Mouse (Mus musculus): ENCODE data around the gene Zpr1. TPM values are rescaled to one million over a fixed set of nuclear protein-coding genes. Genes with fewer than 3 reads are reported as not detected.

Gene Zpr1
- total and polyA plus RNA-seq, 3 experiments = 35.7 to 52.0 (median 43.0) TPM

DNA sequence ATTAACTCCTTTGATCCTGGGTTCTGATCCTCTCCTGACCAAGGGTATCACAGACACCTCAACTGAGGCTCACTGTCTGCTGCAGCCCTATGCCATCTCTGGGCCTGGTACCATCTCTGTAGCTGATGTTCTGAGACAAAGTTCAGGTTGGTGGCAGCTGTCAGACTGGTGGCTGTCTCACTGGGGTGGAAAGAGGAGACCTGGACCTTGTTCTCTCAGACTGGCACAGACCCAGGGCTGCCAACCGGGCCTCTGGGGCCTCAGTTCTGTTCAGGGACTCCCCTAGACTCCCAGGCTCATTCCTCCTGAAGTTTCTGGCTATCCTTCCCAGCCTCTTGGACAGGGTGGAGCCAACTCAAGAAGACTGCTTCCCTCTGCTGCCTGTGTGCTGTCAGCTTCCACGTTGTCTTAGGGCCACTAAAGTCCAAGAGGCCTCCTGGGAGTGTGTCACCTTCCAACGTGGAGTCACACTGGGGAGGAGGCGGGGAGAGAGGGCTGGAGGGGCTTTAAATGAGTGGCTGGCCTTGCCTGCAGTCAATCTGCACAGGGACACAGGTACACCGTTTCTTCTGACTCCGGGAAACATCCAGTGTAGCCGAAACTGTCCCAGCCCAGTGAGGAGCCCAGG, 32.2 kb upstream of the Zpr1 start, which contains the start of gene Apoa4:
Apoa4 (plus strand) TSS at position 171 of the 628 bp plus-strand sequence.
- no peaks in the 10 kb centered on the region for H3K36me3 ChIP-seq (replicated peaks)
- no peaks in the 10 kb centered on the region for H3K9me3 ChIP-seq (replicated peaks)
- ATAC-seq (ENCODE audit: extremely low read depth, insufficient number of reproducible peaks, low FRiP score, poor library complexity, severe bottlenecking) = no peak
- no peak within 1 kb of the TSS for H3K4me3 ChIP-seq (ENCODE audit: low read depth, low read length)
- peaks cover 77% of the 10 kb centered on the region for H3K27me3 ChIP-seq (ENCODE audit: insufficient read depth, low read length)
- DNase-seq (ENCODE audit: low spot score) = no peak
- TF ChIP-seq CTCF (IDR thresholded peaks at IDR 0.05; ENCODE audit: low read depth, low read length) (no peak), GATA1 (IDR thresholded peaks at IDR 0.05; ENCODE audit: borderline replicate concordance, low read length) (no peak), POLR2AphosphoS5 (IDR thresholded peaks at IDR 0.05; ENCODE audit: insufficient replicate concordance, low read depth, low read length) (no peak), TAL1 (conservative IDR thresholded peaks at IDR 0.05; ENCODE audit: low read depth, low read length) (no peak), GATA2 (IDR thresholded peaks at IDR 0.05; ENCODE audit: borderline replicate concordance, low read depth, low read length) (no peak)
- H3K4me1 ChIP-seq (ENCODE audit: insufficient read depth, low read depth, low read length) = peaks cover 28% of the 10 kb centered on the region

- TF ChIP-seq GATA1 (IDR thresholded peaks at IDR 0.05; ENCODE audit: borderline replicate concordance, low read length) = no peak
- no peak for TF ChIP-seq GATA2 (IDR thresholded peaks at IDR 0.05; ENCODE audit: borderline replicate concordance, low read depth, low read length)
- no peak for TF ChIP-seq POLR2AphosphoS5 (IDR thresholded peaks at IDR 0.05; ENCODE audit: insufficient replicate concordance, low read depth, low read length)
- TF ChIP-seq TAL1 (conservative IDR thresholded peaks at IDR 0.05; ENCODE audit: low read depth, low read length) = no peak
- no peak for TF ChIP-seq CTCF (IDR thresholded peaks at IDR 0.05; ENCODE audit: low read depth, low read length)
- DNase-seq (ENCODE audit: low spot score) (no peak), ATAC-seq (ENCODE audit: extremely low read depth, insufficient number of reproducible peaks, low FRiP score, poor library complexity, severe bottlenecking) (no peak)
- no peaks in the 10 kb centered on the region for H3K36me3 ChIP-seq (replicated peaks)
- H3K4me3 ChIP-seq (ENCODE audit: low read depth, low read length) = no peak overlapping the region
- no peaks in the 10 kb centered on the region for H3K9me3 ChIP-seq (replicated peaks)
- H3K4me1 ChIP-seq (ENCODE audit: insufficient read depth, low read depth, low read length) = peaks cover 34% of the 10 kb centered on the region
- H3K27me3 ChIP-seq (ENCODE audit: insufficient read depth, low read length) = peaks cover 70% of the 10 kb centered on the region
Measured at GRCm38 (mm10) chr9:46241818-46242217, 31.0 kb upstream of the Zpr1 start.

- no peak for DNase-seq (ENCODE audit: low spot score)
- no peak for TF ChIP-seq CTCF (IDR thresholded peaks at IDR 0.05; ENCODE audit: low read depth, low read length)
- TF ChIP-seq POLR2AphosphoS5 (IDR thresholded peaks at IDR 0.05; ENCODE audit: insufficient replicate concordance, low read depth, low read length) = no peak
- TF ChIP-seq GATA2 (IDR thresholded peaks at IDR 0.05; ENCODE audit: borderline replicate concordance, low read depth, low read length) = no peak
- Histone ChIP-seq H3K9me3 (replicated peaks) (no peaks in the 10 kb centered on the region), H3K4me3 (ENCODE audit: low read depth, low read length) (no peak overlapping the region), H3K4me1 (ENCODE audit: insufficient read depth, low read depth, low read length) (peaks cover 39% of the 10 kb centered on the region), H3K27me3 (ENCODE audit: insufficient read depth, low read length) (peaks cover 61% of the 10 kb centered on the region), H3K36me3 (replicated peaks) (no peaks in the 10 kb centered on the region)
- ATAC-seq (ENCODE audit: extremely low read depth, insufficient number of reproducible peaks, low FRiP score, poor library complexity, severe bottlenecking) = no peak
Measured at GRCm38 (mm10) chr9:46243122-46243521, 29.7 kb upstream of the Zpr1 start.

DNA sequence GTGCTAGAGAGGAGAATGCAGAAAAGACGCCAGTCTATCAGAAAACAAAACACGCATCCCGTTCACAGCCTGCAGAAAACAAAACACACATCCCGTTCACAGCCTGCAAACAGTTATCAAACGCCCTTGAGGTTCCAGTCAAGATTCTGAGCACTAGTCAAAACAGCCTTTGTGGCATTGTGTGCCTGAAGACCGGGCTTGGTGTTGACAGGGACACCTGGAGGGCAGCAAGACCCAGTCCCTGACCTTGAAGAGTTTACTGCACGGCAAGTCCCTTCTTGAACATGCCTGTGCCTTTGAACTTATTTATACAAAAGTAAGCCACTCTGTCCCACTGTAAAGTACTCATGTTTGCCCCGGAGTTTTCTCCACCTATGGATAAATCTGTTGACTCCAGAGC, 29.3 kb upstream of the Zpr1 start:
- DNase-seq (ENCODE audit: low spot score) = no peak
- Histone ChIP-seq H3K4me1 (ENCODE audit: insufficient read depth, low read depth, low read length) (peaks cover 39% of the 10 kb centered on the region), H3K4me3 (ENCODE audit: low read depth, low read length) (no peak overlapping the region), H3K36me3 (replicated peaks) (no peaks in the 10 kb centered on the region), H3K27me3 (ENCODE audit: insufficient read depth, low read length) (peaks cover 60% of the 10 kb centered on the region), H3K9me3 (replicated peaks) (no peaks in the 10 kb centered on the region)
- ATAC-seq (ENCODE audit: extremely low read depth, insufficient number of reproducible peaks, low FRiP score, poor library complexity, severe bottlenecking) = no peak
- TF ChIP-seq GATA2 (IDR thresholded peaks at IDR 0.05; ENCODE audit: borderline replicate concordance, low read depth, low read length) (no peak), GATA1 (IDR thresholded peaks at IDR 0.05; ENCODE audit: borderline replicate concordance, low read length) (no peak), TAL1 (conservative IDR thresholded peaks at IDR 0.05; ENCODE audit: low read depth, low read length) (no peak), CTCF (IDR thresholded peaks at IDR 0.05; ENCODE audit: low read depth, low read length) (no peak), POLR2AphosphoS5 (IDR thresholded peaks at IDR 0.05; ENCODE audit: insufficient replicate concordance, low read depth, low read length) (no peak)

GRCm38 (mm10) chr9:46246752-46247324, 26.0 kb upstream of the Zpr1 start:
- peak; percentile 63 for DNase-seq (ENCODE audit: low spot score)
- Histone ChIP-seq H3K9me3 (replicated peaks) (no peaks in the 10 kb centered on the region), H3K4me3 (ENCODE audit: low read depth, low read length) (no peak overlapping the region), H3K36me3 (replicated peaks) (no peaks in the 10 kb centered on the region), H3K27me3 (ENCODE audit: insufficient read depth, low read length) (peaks cover 43% of the 10 kb centered on the region), H3K4me1 (ENCODE audit: insufficient read depth, low read depth, low read length) (peaks cover 26% of the 10 kb centered on the region)
- TF ChIP-seq GATA1 (IDR thresholded peaks at IDR 0.05; ENCODE audit: borderline replicate concordance, low read length) = no peak
- peak; percentile 39; the same call in 1 of the 2 replicates for TF ChIP-seq CTCF (IDR thresholded peaks at IDR 0.05; ENCODE audit: low read depth, low read length)
- no peak for ATAC-seq (ENCODE audit: extremely low read depth, insufficient number of reproducible peaks, low FRiP score, poor library complexity, severe bottlenecking)

GRCm38 (mm10) chr9:46256177-46256576, 16.7 kb upstream of the Zpr1 start:
- H3K9me3 ChIP-seq (replicated peaks) = no peaks in the 10 kb centered on the region
- H3K36me3 ChIP-seq (replicated peaks) = no peaks in the 10 kb centered on the region
- H3K27me3 ChIP-seq (ENCODE audit: insufficient read depth, low read length) = peaks cover 64% of the 10 kb centered on the region
- H3K4me1 ChIP-seq (ENCODE audit: insufficient read depth, low read depth, low read length) = peaks cover 3% of the 10 kb centered on the region; the same call in 1 of the 2 replicates
- H3K4me3 ChIP-seq (ENCODE audit: low read depth, low read length) = no peak overlapping the region
- ATAC-seq (ENCODE audit: extremely low read depth, insufficient number of reproducible peaks, low FRiP score, poor library complexity, severe bottlenecking) (no peak), DNase-seq (ENCODE audit: low spot score) (no peak)
- TF ChIP-seq POLR2AphosphoS5 (IDR thresholded peaks at IDR 0.05; ENCODE audit: insufficient replicate concordance, low read depth, low read length) (no peak), GATA2 (IDR thresholded peaks at IDR 0.05; ENCODE audit: borderline replicate concordance, low read depth, low read length) (no peak), CTCF (IDR thresholded peaks at IDR 0.05; ENCODE audit: low read depth, low read length) (no peak), TAL1 (conservative IDR thresholded peaks at IDR 0.05; ENCODE audit: low read depth, low read length) (no peak), GATA1 (IDR thresholded peaks at IDR 0.05; ENCODE audit: borderline replicate concordance, low read length) (no peak)

Measured in G1E (cell line).